Mouse (Mus musculus) megakaryocyte, adult 5-6 weeks (primary cell): ENCODE measurements around the gene Calm1. TPM values are rescaled to one million over a fixed set of nuclear protein-coding genes. Genes with fewer than 3 reads are reported as not detected.
A peak's percentile ranks its signal among the peaks of the same experiment; 100 is the strongest.

ENCODE experiments used
- ATAC-seq: 2 replicates; pipeline ENCODE4 v1.8.0; 2016; ENCODE audit warnings: mild to moderate bottlenecking, inconsistent platforms; ENCODE audit not compliant: poor library complexity, severe bottlenecking
- total RNA-seq, 2 experiments: library from RNA; stranded (forward) in 1 of 2; stranded (reverse) in 1 of 2; fragments of 153-499, 151-499 nt in 1 of 2; fragments of 221-1000, 200-1000 nt in 1 of 2; gene quantifications; 2 replicates each; pipeline versions ENCODE4 v1.2.3 to v1.2.4; 2015 to 2017

Gene Calm1
- total RNA-seq, 2 experiments from 2014 or later = 717 to 1,237 TPM

DNA sequence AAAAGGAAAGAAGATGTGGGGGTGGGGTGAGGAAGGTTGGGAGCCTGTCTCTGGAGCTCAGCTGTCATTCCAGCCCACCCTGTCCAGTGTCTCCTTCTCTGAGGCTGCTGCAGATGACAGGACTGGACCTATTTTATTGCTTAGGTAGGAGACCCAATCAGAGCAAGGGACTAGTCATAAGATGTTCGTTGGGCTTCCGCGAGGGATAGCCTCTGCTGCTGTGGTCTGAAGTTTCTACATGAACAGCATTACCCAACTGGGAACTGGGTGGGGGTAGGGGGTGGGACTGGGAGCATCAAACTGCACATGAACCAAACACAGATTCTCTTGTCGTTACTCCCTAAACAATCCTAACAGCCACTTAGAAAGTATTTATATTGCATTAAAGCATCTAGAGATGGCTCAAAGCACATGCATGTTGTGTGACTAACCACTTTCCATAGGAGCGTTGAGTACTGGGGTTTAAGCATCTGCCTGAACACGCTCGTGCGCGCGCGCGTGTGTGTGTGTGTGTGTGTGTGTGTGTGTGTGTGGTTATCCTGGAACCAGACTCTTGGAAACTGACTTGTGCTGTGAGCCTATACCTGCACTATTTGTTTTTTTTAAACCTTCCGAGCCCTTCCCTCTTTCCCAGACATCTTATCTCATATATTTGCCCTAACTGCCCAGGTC lies 23.2 kb downstream of the Calm1 start:
- ATAC-seq = no peak

- no peak for ATAC-seq
These were observed 24.3 kb downstream of the Calm1 start for GRCm38 (mm10) chr12:100223531-100223930.

DNA sequence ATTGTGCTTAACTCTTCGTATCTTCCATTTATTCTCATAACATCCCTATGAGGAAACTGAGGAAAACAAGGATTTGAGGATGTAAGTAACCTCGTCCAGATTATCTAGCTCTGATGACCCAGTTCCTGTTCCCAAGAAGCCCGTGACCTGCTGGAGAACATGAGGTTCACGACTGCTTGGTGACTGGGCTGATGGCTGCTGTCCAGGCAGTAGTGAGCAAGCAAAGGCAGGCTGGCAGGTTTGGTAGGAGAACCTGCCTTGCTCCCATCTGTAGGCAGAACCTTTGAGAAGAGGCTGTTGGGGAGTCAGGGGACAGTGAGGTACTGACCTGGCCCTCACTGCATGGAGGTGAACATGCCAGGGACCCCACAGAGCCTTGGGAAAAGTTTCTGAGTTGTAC lies 26.0 kb downstream of the Calm1 start:
- ATAC-seq = no peak

GRCm38 (mm10) chr12:100226073-100226472 lies 26.8 kb downstream of the Calm1 start:
- no peak for ATAC-seq

GRCm38 (mm10) chr12:100226621-100227020 lies 27.4 kb downstream of the Calm1 start:
- no peak for ATAC-seq

- no peak for ATAC-seq
These were observed 28.9 kb downstream of the Calm1 start for GRCm38 (mm10) chr12:100228041-100228725.

GRCm38 (mm10) chr12:100234201-100234600 lies 35.0 kb downstream of the Calm1 start:
- ATAC-seq = no peak

DNA sequence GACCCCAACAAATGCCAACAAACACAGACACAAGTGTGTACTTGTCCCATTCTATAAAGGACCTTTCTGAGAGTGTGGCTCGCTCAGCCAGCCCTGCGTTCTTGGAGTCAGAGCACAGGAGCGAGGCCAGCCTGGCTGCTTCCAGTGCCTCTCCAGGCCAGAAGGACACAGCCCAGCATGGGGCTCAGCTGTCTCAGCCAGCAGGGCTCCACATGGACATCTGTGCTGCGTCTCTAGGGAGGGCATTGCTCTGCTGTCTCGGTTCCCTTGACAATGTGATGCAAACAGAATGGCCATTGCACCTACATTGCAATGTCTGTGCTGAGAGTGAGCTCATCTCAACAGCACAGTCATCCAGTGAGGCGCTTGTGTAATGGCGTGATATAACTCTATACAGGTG lies 35.7 kb downstream of the Calm1 start:
- ATAC-seq = no peak

DNA sequence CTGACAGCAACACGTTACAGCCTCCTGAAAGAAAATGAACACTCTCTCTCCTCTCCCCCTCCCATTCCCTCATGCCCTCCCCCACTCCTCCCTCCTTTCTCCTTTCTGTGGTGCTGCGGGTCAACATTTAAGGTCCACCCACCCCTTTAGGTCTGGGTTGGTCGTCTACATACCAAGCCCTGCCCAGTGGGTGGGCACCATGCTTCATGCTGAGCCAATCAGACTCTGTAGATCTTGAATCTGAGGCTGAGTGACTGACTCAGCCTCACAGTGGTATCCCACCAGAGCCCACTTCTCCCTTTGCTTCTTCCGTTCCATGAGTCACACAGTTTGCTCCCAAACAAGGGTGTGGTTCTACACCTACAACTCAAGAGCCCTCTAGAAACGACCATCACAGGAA lies 36.2 kb downstream of the Calm1 start:
- no peak for ATAC-seq

DNA sequence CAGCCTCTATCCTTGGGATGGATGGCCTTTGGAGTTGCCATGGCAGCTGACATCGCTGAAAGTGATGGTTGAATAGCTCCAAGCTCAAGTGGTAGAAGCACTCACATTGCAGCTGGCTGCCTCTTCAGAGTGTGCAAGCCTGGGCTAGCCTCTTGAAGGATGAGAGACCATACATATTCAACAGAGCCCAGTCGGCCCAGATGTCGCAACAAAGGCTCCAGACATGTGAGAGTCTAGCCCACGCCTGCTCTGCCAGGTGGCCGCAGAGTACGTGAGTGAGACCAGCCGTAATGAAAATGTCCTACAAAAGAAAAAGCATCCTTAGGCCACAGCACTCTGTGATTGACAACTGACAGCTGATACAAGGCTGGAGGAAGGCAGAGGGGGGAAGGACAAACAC lies 40.2 kb downstream of the Calm1 start:
- ATAC-seq = no peak

- no peak for ATAC-seq
These were observed 40.6 kb downstream of the Calm1 start for GRCm38 (mm10) chr12:100239807-100240206.

GRCm38 (mm10) chr12:100241911-100242796 lies 42.9 kb downstream of the Calm1 start:
- ATAC-seq = peak; percentile 74

GRCm38 (mm10) chr12:100244580-100244979 lies 45.3 kb downstream of the Calm1 start:
- no peak for ATAC-seq

GRCm38 (mm10) chr12:100249170-100249569 lies 49.9 kb downstream of the Calm1 start:
- ATAC-seq = peak; percentile 71

- no peak for ATAC-seq
These were observed 55.2 kb downstream of the Calm1 start for GRCm38 (mm10) chr12:100254471-100254870.

- no peak for ATAC-seq
These were observed 56.3 kb downstream of the Calm1 start for GRCm38 (mm10) chr12:100255441-100255949.

DNA sequence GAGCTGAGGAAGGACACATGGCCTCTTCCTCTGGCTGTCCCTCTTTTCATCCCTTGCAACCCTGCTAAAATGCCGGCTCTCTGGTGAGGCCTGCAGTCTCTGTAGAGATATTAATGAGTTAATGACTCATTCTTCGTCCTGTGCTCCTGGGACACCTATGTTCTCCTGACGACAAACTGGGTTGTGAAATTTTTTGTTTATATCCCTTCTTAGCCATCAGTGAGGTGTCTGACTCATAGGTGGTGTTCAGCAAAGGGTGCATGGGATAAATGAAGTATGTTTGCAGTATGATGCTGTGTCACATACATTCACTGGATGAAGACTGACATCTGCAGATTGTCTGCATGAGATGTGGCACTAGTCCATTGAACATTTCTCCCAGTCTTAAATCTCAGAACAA lies 58.5 kb downstream of the Calm1 start:
- ATAC-seq = no peak
